Mouse (Mus musculus) CH12.LX (cell line): Measurements from ENCODE around the gene Atn1.

Experiments
- CTCF ChIP-seq, 2 experiments: IDR thresholded peaks in 1 of 2; conservative IDR thresholded peaks in 1 of 2; 2 replicates each; pipeline ENCODE4 v1.5.1; 2011 to 2012; ENCODE audit warnings: low read depth in 2 of 2, low read length in 2 of 2, improper control_type of control experiment in 1 of 2, inconsistent platforms in 1 of 2, mild to moderate bottlenecking in 1 of 2, moderate library complexity in 1 of 2
- POLR2A ChIP-seq: IDR thresholded peaks from 2 replicates; pipeline ENCODE4 v1.6.1; 2011; ENCODE audit warnings: low read depth, mild to moderate bottlenecking, improper control_type of control experiment, low read length
- RAD21 ChIP-seq: IDR thresholded peaks from 2 replicates; pipeline ENCODE4 v1.6.1; 2011; ENCODE audit warnings: low read depth, mild to moderate bottlenecking, low read length, improper control_type of control experiment, moderate library complexity
- ZC3H11A ChIP-seq: IDR thresholded peaks from 2 replicates; pipeline ENCODE4 v1.6.1; 2012; ENCODE audit warnings: low read depth, mild to moderate bottlenecking, inconsistent platforms, low read length, improper control_type of control experiment

DNA sequence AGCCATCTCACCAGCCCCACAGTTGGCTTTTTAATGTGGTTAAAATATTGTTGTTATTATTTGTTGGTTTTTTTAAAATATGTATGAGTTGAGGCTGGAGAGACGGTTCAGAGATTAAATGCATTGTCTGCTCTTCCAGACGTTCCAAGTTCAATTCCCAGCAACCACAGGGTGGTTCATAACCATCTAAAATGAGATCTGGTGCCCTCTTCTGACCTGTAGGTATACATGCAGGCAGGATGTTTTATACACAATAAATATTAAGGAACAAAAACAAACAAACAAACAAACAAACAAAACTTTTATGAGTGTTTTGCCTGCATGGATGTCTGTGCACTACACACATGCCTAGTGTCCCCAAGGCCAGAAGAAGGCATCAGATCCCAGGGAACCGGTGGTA, 46.7 kb upstream of the Atn1 start:
- no peak for TF ChIP-seq ZC3H11A
- TF ChIP-seq CTCF (conservative IDR thresholded peaks at IDR 0.05 in 1 of 2, IDR thresholded peaks at IDR 0.05 in 1 of 2; ENCODE audit: low read depth in 2 of 2, low read length in 2 of 2): peak in 1 of 2 experiments; percentile 16; a peak in 1 of 4 replicates
- peak; percentile 3 for TF ChIP-seq RAD21
- TF ChIP-seq POLR2A: no peak
